Mouse (Mus musculus): ENCODE measurements around the gene Itgb6. TPM values are rescaled to one million over a fixed set of nuclear protein-coding genes. Genes with fewer than 3 reads are reported as not detected.

Gene Itgb6
- polyA plus RNA-seq, 1 experiment from 2014 or later, result 0.40 TPM

- WGBS, result 39% methylated on average over 3 of the region's 3 CpGs
- Histone ChIP-seq H3K36me3 (ENCODE audit: control insufficient read depth, insufficient read depth, low read length) (no peaks in the 10 kb centered on the region), H3K4me1 (ENCODE audit: control insufficient read depth, insufficient read depth, low read length) (no peaks in the 10 kb centered on the region), H3K9ac (ENCODE audit: low read length) (no peak overlapping the region), H3K9me3 (ENCODE audit: control insufficient read depth, low read length) (no peaks in the 10 kb centered on the region), H3K4me3 (ENCODE audit: low read depth, low read length) (no peak overlapping the region), H3K4me2 (no peak overlapping the region), H3K27ac (ENCODE audit: low read depth, low read length) (no peak overlapping the region), H3K27me3 (ENCODE audit: control insufficient read depth, insufficient read depth, low read length) (no peaks in the 10 kb centered on the region)
- ATAC-seq (ENCODE audit: low FRiP score) (no peak), DNase-seq (ENCODE audit: low spot score, missing footprints) (no peak)
Observed at GRCm38 (mm10) chr2:60708671-60709070, 13.8 kb downstream of the Itgb6 start.

- no peak overlapping the region for H3K9ac ChIP-seq (ENCODE audit: low read length)
- H3K27me3 ChIP-seq (ENCODE audit: control insufficient read depth, insufficient read depth, low read length), result no peaks in the 10 kb centered on the region
- H3K4me2 ChIP-seq, result no peak overlapping the region
- no peaks in the 10 kb centered on the region for H3K36me3 ChIP-seq (ENCODE audit: control insufficient read depth, insufficient read depth, low read length)
- DNase-seq (ENCODE audit: low spot score, missing footprints) (no peak), ATAC-seq (ENCODE audit: low FRiP score) (no peak)
- no peaks in the 10 kb centered on the region for H3K9me3 ChIP-seq (ENCODE audit: control insufficient read depth, low read length)
- 92% methylated on average over 3 of the region's 3 CpGs for WGBS
- no peaks in the 10 kb centered on the region for H3K4me1 ChIP-seq (ENCODE audit: control insufficient read depth, insufficient read depth, low read length)
- H3K4me3 ChIP-seq (ENCODE audit: low read depth, low read length), result no peak overlapping the region
- no peak overlapping the region for H3K27ac ChIP-seq (ENCODE audit: low read depth, low read length)
Observed at GRCm38 (mm10) chr2:60706866-60707265, 15.6 kb downstream of the Itgb6 start.

- Histone ChIP-seq H3K4me2 (no peak overlapping the region), H3K9ac (ENCODE audit: low read length) (no peak overlapping the region), H3K36me3 (ENCODE audit: control insufficient read depth, insufficient read depth, low read length) (no peaks in the 10 kb centered on the region), H3K27me3 (ENCODE audit: control insufficient read depth, insufficient read depth, low read length) (no peaks in the 10 kb centered on the region), H3K4me1 (ENCODE audit: control insufficient read depth, insufficient read depth, low read length) (no peaks in the 10 kb centered on the region), H3K9me3 (ENCODE audit: control insufficient read depth, low read length) (no peaks in the 10 kb centered on the region), H3K27ac (ENCODE audit: low read depth, low read length) (no peak overlapping the region), H3K4me3 (ENCODE audit: low read depth, low read length) (no peak overlapping the region)
- no peak for DNase-seq (ENCODE audit: low spot score, missing footprints)
- 87% methylated on average over 8 of the region's 8 CpGs for WGBS
- ATAC-seq (ENCODE audit: low FRiP score), result no peak
Observed at GRCm38 (mm10) chr2:60705426-60705825, 17.0 kb downstream of the Itgb6 start.

GRCm38 (mm10) chr2:60703315-60703714 lies 19.1 kb downstream of the Itgb6 start:
- H3K27me3 ChIP-seq (ENCODE audit: control insufficient read depth, insufficient read depth, low read length), result no peaks in the 10 kb centered on the region
- H3K36me3 ChIP-seq (ENCODE audit: control insufficient read depth, insufficient read depth, low read length), result no peaks in the 10 kb centered on the region
- no peak overlapping the region for H3K4me3 ChIP-seq (ENCODE audit: low read depth, low read length)
- ATAC-seq (ENCODE audit: low FRiP score), result no peak
- H3K9me3 ChIP-seq (ENCODE audit: control insufficient read depth, low read length), result no peaks in the 10 kb centered on the region
- H3K4me1 ChIP-seq (ENCODE audit: control insufficient read depth, insufficient read depth, low read length), result peaks cover under 1% of the 10 kb centered on the region; the same call in 1 of the 2 replicates
- no peak overlapping the region for H3K27ac ChIP-seq (ENCODE audit: low read depth, low read length)
- H3K4me2 ChIP-seq, result no peak overlapping the region
- H3K9ac ChIP-seq (ENCODE audit: low read length), result no peak overlapping the region
- DNase-seq (ENCODE audit: low spot score, missing footprints), result no peak
- WGBS, result 82% methylated on average over 4 of the region's 4 CpGs

GRCm38 (mm10) chr2:60700956-60701355 lies 21.5 kb downstream of the Itgb6 start:
- H3K27ac ChIP-seq (ENCODE audit: low read depth, low read length), result no peak overlapping the region
- H3K36me3 ChIP-seq (ENCODE audit: control insufficient read depth, insufficient read depth, low read length), result no peaks in the 10 kb centered on the region
- no peak for ATAC-seq (ENCODE audit: low FRiP score)
- H3K4me1 ChIP-seq (ENCODE audit: control insufficient read depth, insufficient read depth, low read length), result peaks cover 4% of the 10 kb centered on the region; the same call in 1 of the 2 replicates
- H3K27me3 ChIP-seq (ENCODE audit: control insufficient read depth, insufficient read depth, low read length), result no peaks in the 10 kb centered on the region
- DNase-seq (ENCODE audit: low spot score, missing footprints), result no peak
- no peak overlapping the region for H3K4me2 ChIP-seq
- H3K9me3 ChIP-seq (ENCODE audit: control insufficient read depth, low read length), result no peaks in the 10 kb centered on the region
- H3K9ac ChIP-seq (ENCODE audit: low read length), result no peak overlapping the region
- WGBS, result 90% methylated on average over 4 of the region's 4 CpGs
- no peak overlapping the region for H3K4me3 ChIP-seq (ENCODE audit: low read depth, low read length)

- H3K4me2 ChIP-seq, result no peak overlapping the region
- no peaks in the 10 kb centered on the region for H3K27me3 ChIP-seq (ENCODE audit: control insufficient read depth, insufficient read depth, low read length)
- DNase-seq (ENCODE audit: low spot score, missing footprints), result no peak
- no peak overlapping the region for H3K9ac ChIP-seq (ENCODE audit: low read length)
- no peak overlapping the region for H3K4me3 ChIP-seq (ENCODE audit: low read depth, low read length)
- no peak for ATAC-seq (ENCODE audit: low FRiP score)
- no peaks in the 10 kb centered on the region for H3K9me3 ChIP-seq (ENCODE audit: control insufficient read depth, low read length)
- H3K27ac ChIP-seq (ENCODE audit: low read depth, low read length), result no peak overlapping the region
- peaks cover 4% of the 10 kb centered on the region; the same call in 1 of the 2 replicates for H3K4me1 ChIP-seq (ENCODE audit: control insufficient read depth, insufficient read depth, low read length)
- WGBS, result 82% methylated on average over 3 of the region's 3 CpGs
- H3K36me3 ChIP-seq (ENCODE audit: control insufficient read depth, insufficient read depth, low read length), result no peaks in the 10 kb centered on the region
Observed at GRCm38 (mm10) chr2:60700013-60700412, 22.4 kb downstream of the Itgb6 start.

GRCm38 (mm10) chr2:60699591-60699990 lies 22.9 kb downstream of the Itgb6 start:
- H3K4me2 ChIP-seq, result no peak overlapping the region
- no peaks in the 10 kb centered on the region for H3K36me3 ChIP-seq (ENCODE audit: control insufficient read depth, insufficient read depth, low read length)
- DNase-seq (ENCODE audit: low spot score, missing footprints) (no peak), ATAC-seq (ENCODE audit: low FRiP score) (no peak)
- H3K27ac ChIP-seq (ENCODE audit: low read depth, low read length), result no peak overlapping the region
- H3K4me1 ChIP-seq (ENCODE audit: control insufficient read depth, insufficient read depth, low read length), result peaks cover 4% of the 10 kb centered on the region; the same call in 1 of the 2 replicates
- H3K9me3 ChIP-seq (ENCODE audit: control insufficient read depth, low read length), result no peaks in the 10 kb centered on the region
- no peak overlapping the region for H3K9ac ChIP-seq (ENCODE audit: low read length)
- no peak overlapping the region for H3K4me3 ChIP-seq (ENCODE audit: low read depth, low read length)
- H3K27me3 ChIP-seq (ENCODE audit: control insufficient read depth, insufficient read depth, low read length), result no peaks in the 10 kb centered on the region
- WGBS, result 88% methylated on average over 3 of the region's 3 CpGs

- 46% methylated on average over 1 of the region's 1 CpGs for WGBS
- Histone ChIP-seq H3K4me3 (ENCODE audit: low read depth, low read length) (no peak overlapping the region), H3K4me1 (ENCODE audit: control insufficient read depth, insufficient read depth, low read length) (peaks cover 4% of the 10 kb centered on the region; the same call in 1 of the 2 replicates), H3K4me2 (no peak overlapping the region), H3K27ac (ENCODE audit: low read depth, low read length) (no peak overlapping the region), H3K27me3 (ENCODE audit: control insufficient read depth, insufficient read depth, low read length) (no peaks in the 10 kb centered on the region), H3K9ac (ENCODE audit: low read length) (no peak overlapping the region), H3K9me3 (ENCODE audit: control insufficient read depth, low read length) (no peaks in the 10 kb centered on the region), H3K36me3 (ENCODE audit: control insufficient read depth, insufficient read depth, low read length) (no peaks in the 10 kb centered on the region)
- ATAC-seq (ENCODE audit: low FRiP score) (no peak), DNase-seq (ENCODE audit: low spot score, missing footprints) (no peak)
Observed at GRCm38 (mm10) chr2:60698155-60698554, 24.3 kb downstream of the Itgb6 start.

GRCm38 (mm10) chr2:60697530-60697929 lies 24.9 kb downstream of the Itgb6 start:
- Histone ChIP-seq H3K4me1 (ENCODE audit: control insufficient read depth, insufficient read depth, low read length) (peaks cover 4% of the 10 kb centered on the region; the same call in 1 of the 2 replicates), H3K27me3 (ENCODE audit: control insufficient read depth, insufficient read depth, low read length) (no peaks in the 10 kb centered on the region), H3K4me3 (ENCODE audit: low read depth, low read length) (no peak overlapping the region), H3K27ac (ENCODE audit: low read depth, low read length) (no peak overlapping the region), H3K9me3 (ENCODE audit: control insufficient read depth, low read length) (no peaks in the 10 kb centered on the region), H3K36me3 (ENCODE audit: control insufficient read depth, insufficient read depth, low read length) (no peaks in the 10 kb centered on the region), H3K9ac (ENCODE audit: low read length) (no peak overlapping the region), H3K4me2 (no peak overlapping the region)
- DNase-seq (ENCODE audit: low spot score, missing footprints) (no peak), ATAC-seq (ENCODE audit: low FRiP score) (no peak)
- WGBS, result 78% methylated on average over 7 of the region's 7 CpGs

Measured in midbrain, embryonic 11.5 days (tissue).